Mouse (Mus musculus): ENCODE results near the gene Zkscan8. TPM values are rescaled to one million over a fixed set of nuclear protein-coding genes. Genes with fewer than 3 reads are reported as not detected.

Gene Zkscan8
- polyA plus RNA-seq (2021; fragmentation: Nextera tagmentation): 1.6 and 2.7 TPM in 2 replicates
- long read RNA-seq, experiment 1, partial matches to known transcripts: 0 of 3 reads
- long read RNA-seq, experiment 1, other reads (novel, unspliced or antisense): 3 of 3 reads
- long read RNA-seq, experiment 2, full-length matches to known transcripts: 4 of 13 reads
- long read RNA-seq, experiment 2, partial matches to known transcripts: 2 of 13 reads
- long read RNA-seq, experiment 2, other reads (novel, unspliced or antisense): 7 of 13 reads

GRCm38 (mm10) chr13:21530781-21531201, at the start of gene Zkscan8:
Gene Zkscan8, minus strand, starts transcription at chr13:21531120.

GRCm38 (mm10) chr13:21559793-21560192, 28.9 kb upstream of the Zkscan8 start, which contains the start of gene Olfr1535:
Gene Olfr1535, minus strand, starts transcription at chr13:21559893.

GRCm38 (mm10) chr13:21542708-21543107, 11.8 kb upstream of the Zkscan8 start, which contains the start of gene Olfr1366:
Gene Olfr1366, minus strand, starts transcription at chr13:21542808.

GRCm38 (mm10) chr13:21501182-21501581, 29.7 kb downstream of the Zkscan8 start, which contains the start of gene Gm11273:
Gene Gm11273, minus strand, starts transcription at chr13:21501418.

GRCm38 (mm10) chr13:21495080-21495479, 35.8 kb downstream of the Zkscan8 start, which contains the start of gene AK157302:
Gene AK157302, plus strand, starts transcription at chr13:21495223.

DNA sequence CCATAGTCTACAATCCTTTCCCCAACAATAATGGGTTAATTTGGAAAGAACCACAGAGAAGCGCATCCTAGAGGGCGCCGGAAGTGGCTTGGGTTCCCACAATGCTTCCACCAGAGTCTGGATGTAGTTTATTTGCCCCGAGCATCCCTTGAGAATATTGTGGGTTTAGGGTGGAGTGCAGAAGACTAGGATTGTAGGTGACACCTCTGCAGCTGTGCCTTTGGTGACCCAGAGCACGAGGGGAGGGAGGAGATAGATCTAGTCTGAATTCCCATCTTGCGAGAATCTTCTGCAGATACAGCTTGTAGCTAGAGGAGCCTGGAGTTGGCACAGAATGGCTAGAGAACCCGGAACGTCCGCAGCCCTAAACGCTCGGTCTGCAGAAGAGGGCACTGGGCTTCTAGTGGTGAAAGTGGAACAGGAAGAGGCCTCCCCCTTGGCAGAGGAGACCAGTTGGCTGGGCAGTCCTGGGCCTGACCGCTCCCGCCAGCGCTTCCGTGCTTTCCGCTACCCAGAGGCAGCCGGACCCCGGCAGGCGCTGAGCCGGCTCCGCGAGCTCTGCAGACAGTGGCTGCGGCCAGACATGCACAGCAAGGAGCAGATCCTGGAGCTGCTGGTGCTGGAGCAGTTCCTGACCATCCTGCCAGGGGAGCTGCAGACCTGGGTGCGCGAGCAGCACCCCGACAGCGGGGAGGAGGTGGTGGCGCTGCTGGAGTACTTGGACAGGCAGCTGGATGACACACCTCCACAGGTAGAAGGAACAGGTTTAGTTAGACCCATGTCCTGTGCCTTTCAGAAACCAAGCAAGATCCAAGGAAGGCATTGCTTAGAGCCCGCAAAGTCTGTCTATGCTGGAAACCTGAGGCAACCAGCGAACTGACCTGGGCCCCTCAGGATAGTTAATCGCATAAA, 51.9 kb downstream of the Zkscan8 start, which contains the start of the genes Zkscan4 and Gm10065:
Gene Zkscan4 (plus strand): TSS at position 149 of the 912 bp plus-strand sequence.
Gene Gm10065 (minus strand): TSS at position 683 of the 912 bp plus-strand sequence.

DNA sequence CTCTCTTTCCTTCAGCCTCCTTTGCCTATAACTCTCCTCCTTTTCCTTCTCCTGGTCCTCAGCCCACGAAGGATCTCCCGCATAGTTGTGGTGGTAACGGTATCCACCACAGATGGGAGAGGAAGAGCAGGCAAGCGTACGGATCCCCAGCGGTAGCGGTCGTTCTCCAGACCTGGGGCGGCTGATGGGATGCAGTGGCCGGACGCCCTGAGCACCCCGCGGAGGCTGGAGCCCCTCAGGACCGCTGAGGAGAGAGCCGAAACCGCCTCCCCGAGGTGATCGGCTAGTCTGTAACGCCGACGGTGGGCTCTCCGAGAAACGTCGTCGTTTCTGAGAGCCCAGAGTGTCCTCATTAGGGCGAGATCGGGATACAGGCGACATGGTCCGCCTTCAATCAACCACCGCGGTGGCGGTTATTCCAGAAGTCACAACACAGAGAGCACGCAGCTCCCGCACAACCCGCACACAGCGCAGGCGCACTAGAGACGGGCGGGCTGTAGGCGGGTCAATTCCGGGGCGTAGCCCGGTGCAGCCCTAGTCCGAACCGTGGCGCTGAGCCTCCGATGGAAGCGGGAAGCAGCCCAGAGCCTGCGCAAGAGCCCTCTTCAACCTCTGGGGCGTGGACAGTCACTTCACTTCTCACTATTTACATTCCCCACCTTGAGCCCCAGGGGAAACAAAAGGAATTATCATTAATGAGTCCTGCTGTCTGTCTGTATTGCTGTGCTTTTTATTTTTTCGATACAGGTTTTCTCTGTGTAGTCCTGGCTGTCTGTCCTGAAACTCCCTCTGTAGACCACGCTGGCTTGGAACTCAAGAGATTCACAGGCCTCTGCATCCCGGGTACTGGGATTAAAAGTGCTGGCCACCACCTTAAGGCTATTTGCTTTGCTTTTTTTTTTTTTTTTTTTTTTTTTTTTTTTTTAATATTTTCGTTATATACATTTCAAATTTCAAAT, 62.6 kb downstream of the Zkscan8 start, which contains the start of gene Nkapl:
Gene Nkapl (minus strand): TSS at position 449 of the 959 bp plus-strand sequence.

Other genes with a start within 250 kb of the Zkscan8 start
- not detected in 2 replicates for gene Gpx5, start 238.4 kb downstream of the Zkscan8 start, polyA plus RNA-seq (2021; fragmentation: Nextera tagmentation)
- not detected in 2 replicates for gene Gpx6, start 219.0 kb downstream of the Zkscan8 start, polyA plus RNA-seq (2021; fragmentation: Nextera tagmentation)
- gene Olfr1367, start 184.2 kb downstream of the Zkscan8 start, polyA plus RNA-seq (2021; fragmentation: Nextera tagmentation): not detected in 2 replicates
- gene Zscan12, start 168.3 kb downstream of the Zkscan8 start, polyA plus RNA-seq (2021; fragmentation: Nextera tagmentation): 5.1 and 5.6 TPM in 2 replicates
- 11.7 and 13.0 TPM in 2 replicates for gene Zkscan3, start 128.4 kb downstream of the Zkscan8 start, polyA plus RNA-seq (2021; fragmentation: Nextera tagmentation)
- 0.99 and 1.1 TPM in 2 replicates for gene Pgbd1, start 90.1 kb downstream of the Zkscan8 start, polyA plus RNA-seq (2021; fragmentation: Nextera tagmentation)
- 39.6 and 60.7 TPM in 2 replicates for gene Zscan26, start 77.4 kb downstream of the Zkscan8 start, polyA plus RNA-seq (2021; fragmentation: Nextera tagmentation)
- gene Nkapl, start 62.6 kb downstream of the Zkscan8 start, polyA plus RNA-seq (2021; fragmentation: Nextera tagmentation): 1.4 and 1.6 TPM in 2 replicates
- 3.1 and 3.3 TPM in 2 replicates for gene Zkscan4, start 52.2 kb downstream of the Zkscan8 start, polyA plus RNA-seq (2021; fragmentation: Nextera tagmentation)
- gene Gm10065, start 51.7 kb downstream of the Zkscan8 start, polyA plus RNA-seq (2021; fragmentation: Nextera tagmentation): 1.8 TPM in 1 of 2 replicates, not detected in the other
- 1.8 and 2.1 TPM in 2 replicates for gene AK157302, start 35.9 kb downstream of the Zkscan8 start, polyA plus RNA-seq (2021; fragmentation: Nextera tagmentation)
- 13.0 and 13.4 TPM in 2 replicates for gene Gm11273, start 29.7 kb downstream of the Zkscan8 start, polyA plus RNA-seq (2021; fragmentation: Nextera tagmentation)
- gene Olfr1366, start 11.7 kb upstream of the Zkscan8 start, polyA plus RNA-seq (2021; fragmentation: Nextera tagmentation): 0.10 TPM in 1 of 2 replicates, not detected in the other
- 0.06 TPM in 1 of 2 replicates, not detected in the other for gene Olfr1535, start 28.8 kb upstream of the Zkscan8 start, polyA plus RNA-seq (2021; fragmentation: Nextera tagmentation)
- not detected in 2 replicates for gene Olfr1364, start 50.6 kb upstream of the Zkscan8 start, polyA plus RNA-seq (2021; fragmentation: Nextera tagmentation)
- not detected in 2 replicates for gene Olfr1362, start 82.9 kb upstream of the Zkscan8 start, polyA plus RNA-seq (2021; fragmentation: Nextera tagmentation)
- gene Olfr11, start 111.4 kb upstream of the Zkscan8 start, polyA plus RNA-seq (2021; fragmentation: Nextera tagmentation): not detected in 2 replicates
- gene Olfr1361, start 132.3 kb upstream of the Zkscan8 start, polyA plus RNA-seq (2021; fragmentation: Nextera tagmentation): not detected in 2 replicates
- not detected in 2 replicates for gene Olfr1360, start 146.3 kb upstream of the Zkscan8 start, polyA plus RNA-seq (2021; fragmentation: Nextera tagmentation)
- not detected in 2 replicates for gene Olfr1359, start 167.0 kb upstream of the Zkscan8 start, polyA plus RNA-seq (2021; fragmentation: Nextera tagmentation)
- gene Hist1h2bl, start 185.0 kb upstream of the Zkscan8 start, polyA plus RNA-seq (2021; fragmentation: Nextera tagmentation): 0.80 and 1.4 TPM in 2 replicates
- 1.4 TPM in 1 of 2 replicates, not detected in the other for gene Hist1h2ai, start 185.3 kb upstream of the Zkscan8 start, polyA plus RNA-seq (2021; fragmentation: Nextera tagmentation)
- gene Hist1h3h, start 186.5 kb upstream of the Zkscan8 start, polyA plus RNA-seq (2021; fragmentation: Nextera tagmentation): not detected in 2 replicates
- gene Hist1h2bm, start 190.9 kb upstream of the Zkscan8 start, polyA plus RNA-seq (2021; fragmentation: Nextera tagmentation): 0.44 TPM in 1 of 2 replicates, not detected in the other
- 1.3 and 2.3 TPM in 2 replicates for gene Hist1h4j, start 203.9 kb upstream of the Zkscan8 start, polyA plus RNA-seq (2021; fragmentation: Nextera tagmentation)
- gene Hist1h4k, start 219.4 kb upstream of the Zkscan8 start, polyA plus RNA-seq (2021; fragmentation: Nextera tagmentation): 3.9 and 4.5 TPM in 2 replicates
- 1.2 TPM in 1 of 2 replicates, not detected in the other for gene Hist1h2ak, start 222.7 kb upstream of the Zkscan8 start, polyA plus RNA-seq (2021; fragmentation: Nextera tagmentation)
- gene Hist1h2bn, start 223.0 kb upstream of the Zkscan8 start, polyA plus RNA-seq (2021; fragmentation: Nextera tagmentation): 1.3 and 2.1 TPM in 2 replicates
- 0.41 and 1.0 TPM in 2 replicates for gene Hist1h1b, start 249.5 kb upstream of the Zkscan8 start, polyA plus RNA-seq (2021; fragmentation: Nextera tagmentation)

Measured in layer of hippocampus, adult 6 months (tissue).